Mouse (Mus musculus): ENCODE measurements around the gene Mpzl1. TPM values are rescaled to one million over a fixed set of nuclear protein-coding genes. Genes with fewer than 3 reads are reported as not detected.

Mpzl1 gene
- polyA plus RNA-seq, 2 experiments from 2014 or later = 0.15 to 0.92 TPM

DNA sequence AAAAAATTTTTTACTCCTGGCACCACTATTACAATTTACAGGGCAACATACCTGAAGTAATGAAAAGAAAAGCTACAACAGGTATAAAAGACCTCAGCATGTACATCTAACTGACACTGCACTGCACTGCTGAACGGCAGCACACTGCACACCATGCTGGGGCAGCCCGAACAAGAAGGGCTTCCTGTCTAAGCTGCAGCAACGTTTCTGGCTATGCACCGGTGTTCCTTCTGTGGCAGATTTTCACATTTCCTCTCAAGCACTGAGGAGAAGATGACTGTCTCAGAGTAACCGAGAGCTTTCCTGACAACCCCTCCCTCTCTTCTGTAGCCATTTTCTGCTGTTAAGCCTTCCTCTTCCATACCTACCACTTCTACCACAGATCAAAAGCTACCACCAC, 21.6 kb downstream of the Mpzl1 start:
- ATAC-seq = peak; percentile 12

DNA sequence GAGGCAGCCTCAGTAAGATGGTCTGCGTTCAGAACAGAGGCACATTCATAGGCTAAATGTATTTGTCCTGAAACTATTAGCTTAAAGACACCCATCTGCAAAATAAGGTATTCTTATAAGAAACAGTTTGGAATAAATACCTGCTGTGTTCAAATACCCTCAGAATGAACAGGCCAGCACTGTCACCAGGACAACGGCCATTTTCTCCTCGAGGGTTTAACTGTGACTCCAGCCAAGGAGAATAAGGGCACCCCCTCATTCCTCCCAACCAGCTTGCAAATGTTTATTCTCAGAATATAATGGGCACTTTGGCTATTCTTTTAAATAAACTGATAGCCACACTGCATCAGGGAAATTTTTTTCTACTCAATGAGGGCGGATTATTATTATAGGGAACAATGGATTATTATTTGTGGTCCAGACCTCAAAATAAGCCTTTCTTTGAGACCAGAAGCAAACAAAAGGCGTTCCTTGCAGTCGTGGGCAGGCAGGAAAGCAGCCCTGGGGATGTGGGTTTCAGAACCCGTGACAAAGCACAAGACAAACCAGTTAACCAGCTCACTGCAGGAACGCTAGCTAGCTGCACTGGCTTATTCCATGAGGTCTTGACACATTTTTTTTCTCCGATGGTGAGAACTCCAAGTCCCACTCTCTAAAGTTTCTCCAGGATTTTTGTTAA, 23.9 kb downstream of the Mpzl1 start:
- no peak for ATAC-seq

DNA sequence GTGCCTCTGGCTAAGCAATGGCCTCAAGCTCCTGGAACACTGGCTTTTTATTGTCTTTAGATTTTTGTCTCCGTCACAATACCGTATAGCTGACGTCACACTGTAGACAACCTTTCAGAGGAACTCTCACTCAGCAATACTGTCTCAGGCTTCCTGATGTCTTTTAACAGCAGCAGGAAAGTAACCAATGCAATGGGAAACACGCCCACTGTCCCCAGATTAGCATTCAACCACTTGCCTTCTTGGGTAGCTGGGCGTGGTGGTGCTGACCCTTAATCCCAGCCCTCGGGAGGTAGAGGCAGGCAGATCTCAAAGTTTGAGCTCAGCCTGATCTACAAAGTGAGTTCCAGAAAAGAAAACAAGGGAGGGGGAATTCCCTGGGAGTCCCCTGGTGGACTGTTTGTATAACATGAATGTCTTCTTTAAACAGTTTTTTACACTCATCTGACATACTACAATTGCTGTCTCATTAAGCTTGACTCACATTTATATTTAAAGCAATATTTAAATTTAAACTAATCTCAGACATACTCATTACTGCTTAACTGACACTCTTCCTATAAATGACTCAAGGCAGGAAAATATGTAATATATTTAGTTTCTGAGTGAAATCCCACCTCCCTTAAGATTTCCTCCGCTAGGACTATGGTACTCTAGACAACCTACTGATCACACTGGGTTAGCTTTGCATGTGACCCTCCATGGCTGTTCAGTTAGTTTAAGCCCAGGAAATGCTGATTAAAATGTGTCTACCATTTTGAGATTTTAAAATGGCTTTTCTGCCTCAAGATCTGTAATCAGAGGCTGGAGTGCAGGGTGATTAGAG, 24.6 kb downstream of the Mpzl1 start:
- ATAC-seq = peak; percentile 81

DNA sequence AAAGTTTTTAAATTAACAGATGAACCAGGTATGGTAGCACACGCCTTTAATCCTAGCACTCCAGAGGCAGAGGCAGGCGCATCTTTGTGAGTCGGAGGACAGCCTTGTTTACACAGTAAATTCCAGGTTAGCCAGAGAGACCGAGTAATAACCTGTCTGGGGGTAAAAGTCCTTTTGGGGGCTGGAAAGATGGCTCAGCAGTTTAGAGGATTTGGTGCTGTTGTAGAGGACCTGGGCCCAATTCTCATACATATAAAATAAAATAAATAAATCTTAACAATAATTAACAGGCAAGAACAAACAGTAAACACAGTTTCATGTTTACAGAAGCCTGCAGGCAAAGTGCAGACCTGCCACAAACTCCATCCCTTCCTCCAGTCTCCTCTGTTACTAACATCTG, 25.4 kb downstream of the Mpzl1 start:
- ATAC-seq = no peak

DNA sequence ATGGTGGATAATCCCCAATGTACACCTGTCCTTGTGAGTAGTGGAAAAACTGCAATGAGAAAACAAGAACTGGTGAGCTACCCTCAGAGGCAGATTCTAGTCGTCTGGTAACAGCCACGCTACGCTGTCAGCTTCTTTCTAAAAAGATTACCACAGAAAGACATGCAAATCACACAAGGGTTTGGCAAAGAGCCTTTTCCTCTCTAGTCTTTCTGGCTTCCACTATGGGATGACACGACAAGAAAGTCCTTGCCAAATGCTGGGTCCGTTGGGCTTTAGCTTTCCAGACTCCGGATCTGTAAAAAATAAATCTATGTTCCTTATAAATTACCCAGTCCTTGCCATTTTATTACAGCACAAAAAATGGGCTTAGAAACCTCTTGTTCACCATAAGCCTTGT, 28.6 kb downstream of the Mpzl1 start:
- ATAC-seq = no peak

DNA sequence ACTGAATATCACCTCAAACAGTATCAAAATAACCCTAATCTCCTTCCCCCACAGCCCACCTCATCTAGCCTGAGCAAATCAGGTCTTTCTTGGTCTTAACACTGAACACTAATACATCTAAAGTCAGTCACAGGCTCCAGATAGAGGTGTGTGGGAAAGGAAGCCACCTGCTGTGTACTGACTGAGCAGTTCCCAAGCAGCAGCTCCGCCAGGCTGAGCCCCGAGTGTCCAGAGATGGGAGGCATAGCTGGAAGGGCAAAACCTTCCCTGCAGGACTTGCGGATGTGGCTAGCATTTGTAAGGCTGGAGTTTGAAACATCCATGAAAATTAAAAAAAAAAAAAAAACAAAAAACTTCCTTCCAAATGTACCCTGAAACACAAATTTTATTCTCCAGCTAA, 29.2 kb downstream of the Mpzl1 start:
- ATAC-seq = no peak

DNA sequence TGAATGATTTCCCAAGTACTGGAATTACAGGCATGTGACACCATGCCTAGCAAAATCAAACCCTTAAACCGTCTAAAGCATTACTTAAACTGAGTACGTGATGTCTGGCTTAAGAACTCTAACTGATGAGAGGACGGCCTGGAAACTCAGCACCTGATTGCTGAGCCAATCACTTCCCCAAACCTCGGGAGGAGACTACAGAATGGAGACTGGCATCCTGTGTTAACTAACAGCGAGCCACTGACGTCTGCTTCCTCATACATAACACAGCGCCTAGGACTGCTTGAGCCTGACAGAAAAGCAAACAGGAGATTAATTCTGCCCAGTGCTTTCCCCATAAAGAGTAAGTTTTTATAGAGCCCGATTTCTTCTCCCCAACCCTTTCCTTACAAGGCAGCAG, 30.1 kb downstream of the Mpzl1 start:
- ATAC-seq = no peak

DNA sequence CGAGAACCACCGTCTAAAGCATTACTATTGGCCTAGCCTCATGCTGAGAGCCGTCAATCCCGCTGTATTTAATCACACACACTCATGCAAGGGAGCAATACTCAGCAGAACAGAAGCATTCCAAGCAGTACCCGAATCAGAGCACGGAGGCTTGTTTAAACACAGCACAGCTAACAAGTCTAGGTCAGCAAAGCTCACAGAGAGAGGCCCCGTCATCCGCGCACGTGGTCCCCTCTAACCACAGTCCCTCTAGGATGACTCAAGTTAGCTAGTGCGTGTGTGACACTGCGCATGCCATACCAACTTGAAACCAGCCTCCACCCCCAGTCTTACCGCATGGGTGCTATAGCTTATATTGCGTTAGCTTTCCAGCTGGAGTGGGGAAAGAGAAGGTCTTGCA, 31.1 kb downstream of the Mpzl1 start:
- no peak for ATAC-seq

DNA sequence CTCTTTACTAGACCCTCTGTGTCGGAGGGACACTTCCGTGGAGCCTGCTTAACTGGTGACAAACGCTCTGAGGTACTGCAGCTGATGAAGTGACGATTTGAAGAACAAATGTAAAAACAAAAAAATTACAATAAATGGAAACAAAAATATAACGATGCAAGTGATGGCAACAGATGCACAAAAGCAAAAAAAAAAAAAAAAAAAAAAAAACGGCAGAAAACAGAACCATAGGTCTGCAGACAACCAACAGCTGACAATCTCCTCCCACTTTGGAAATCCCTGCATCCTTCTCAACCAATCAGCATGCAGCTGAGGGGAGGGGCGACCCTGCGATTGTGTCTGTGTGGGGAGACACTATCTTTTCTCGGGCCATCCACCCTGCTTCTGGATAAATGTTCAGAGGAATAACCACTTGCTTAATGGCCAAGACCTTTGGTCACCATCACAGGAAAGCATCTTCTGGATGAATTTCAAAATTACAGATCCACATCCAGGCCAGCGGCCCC, 32.5 kb downstream of the Mpzl1 start:
- ATAC-seq = no peak

DNA sequence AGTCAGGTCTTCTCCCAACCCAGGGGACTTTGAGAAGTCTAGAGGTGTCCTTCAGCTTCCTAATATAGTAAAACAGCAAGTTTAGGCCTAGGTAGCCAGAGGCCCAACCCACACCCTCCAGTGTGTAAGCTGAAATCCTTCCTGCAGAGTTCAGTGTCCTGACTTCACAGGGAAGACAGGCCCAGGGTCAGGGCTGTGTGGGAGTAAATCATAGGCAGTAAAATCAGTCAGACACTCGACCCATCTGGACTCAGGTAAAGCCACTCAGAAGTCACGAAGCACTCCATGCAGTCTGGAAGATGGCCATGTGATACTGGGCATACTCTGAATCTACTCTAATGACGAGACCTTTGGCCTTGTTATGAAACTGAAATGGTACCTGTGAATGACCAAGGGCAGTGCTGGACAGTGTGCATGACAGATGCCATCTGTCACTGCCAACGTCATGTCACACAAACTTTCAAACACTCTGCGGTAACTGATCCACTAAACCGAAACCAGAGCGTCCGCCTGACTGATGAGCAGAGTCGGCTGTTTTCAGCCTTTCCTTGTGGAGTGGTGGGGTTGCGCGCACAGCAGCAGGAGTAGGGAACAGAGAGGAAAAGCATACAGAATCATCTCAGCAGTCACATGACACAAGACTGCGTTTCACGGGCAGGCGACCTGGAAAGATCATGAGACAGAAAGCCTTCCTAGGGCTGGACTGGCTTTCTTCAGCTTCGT, 39.5 kb downstream of the Mpzl1 start:
- ATAC-seq = no peak

DNA sequence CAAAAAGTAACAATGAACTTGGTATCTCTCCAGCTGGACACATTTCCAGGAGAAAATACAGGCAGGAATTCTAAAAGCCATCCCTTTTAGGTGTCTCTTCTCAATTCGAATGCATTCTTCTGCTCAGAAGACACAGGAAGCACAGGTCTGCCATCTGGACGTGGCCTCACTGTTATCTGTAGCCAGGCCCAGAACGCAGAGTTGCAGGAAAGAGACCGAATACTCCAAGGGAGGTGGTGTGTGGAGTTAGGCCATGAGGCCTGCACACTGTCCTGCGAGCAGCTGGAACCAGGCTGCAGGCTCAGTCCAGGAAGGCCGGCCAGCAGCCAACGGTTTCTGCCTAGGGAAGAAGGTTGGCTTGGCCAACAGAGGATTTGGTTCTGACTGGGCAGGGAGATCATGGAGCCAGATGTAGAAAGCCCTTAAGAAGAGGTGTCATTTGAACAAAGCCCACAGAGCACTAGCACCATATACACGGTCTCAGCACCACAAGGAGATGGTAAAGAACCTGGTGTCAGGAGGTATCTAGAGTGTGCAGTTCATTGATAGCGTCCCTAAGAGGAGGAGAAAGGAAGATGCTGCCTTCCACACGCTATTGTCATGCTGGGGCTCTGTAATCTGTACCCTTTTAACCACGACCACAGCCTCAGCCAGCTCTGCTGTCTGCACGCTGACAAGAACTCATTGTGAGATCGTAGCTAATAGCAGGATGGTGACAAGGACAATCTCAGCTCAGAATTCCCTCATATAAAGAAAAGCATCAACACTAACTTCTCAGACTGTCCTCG, 41.8 kb downstream of the Mpzl1 start:
- ATAC-seq = no peak

DNA sequence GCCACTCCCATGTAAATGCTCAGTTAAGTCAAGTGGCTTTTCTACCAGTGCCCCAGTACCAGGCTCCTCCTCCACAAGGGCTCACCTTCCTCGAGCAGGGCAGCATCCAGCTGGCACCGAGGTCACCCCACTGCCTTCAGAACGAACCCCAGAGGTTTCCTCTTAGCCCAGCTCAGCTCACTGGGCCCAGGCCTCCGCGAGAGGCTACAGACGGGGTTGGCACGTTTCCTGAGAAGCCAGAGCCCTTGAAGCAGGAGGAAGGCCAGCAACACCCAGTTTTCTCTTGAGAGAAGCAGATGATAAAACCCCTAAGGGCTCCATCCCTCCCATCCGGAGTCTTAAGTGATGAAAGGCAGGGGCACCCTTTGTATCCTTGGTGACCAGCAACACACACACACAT, 43.6 kb downstream of the Mpzl1 start:
- no peak for ATAC-seq

DNA sequence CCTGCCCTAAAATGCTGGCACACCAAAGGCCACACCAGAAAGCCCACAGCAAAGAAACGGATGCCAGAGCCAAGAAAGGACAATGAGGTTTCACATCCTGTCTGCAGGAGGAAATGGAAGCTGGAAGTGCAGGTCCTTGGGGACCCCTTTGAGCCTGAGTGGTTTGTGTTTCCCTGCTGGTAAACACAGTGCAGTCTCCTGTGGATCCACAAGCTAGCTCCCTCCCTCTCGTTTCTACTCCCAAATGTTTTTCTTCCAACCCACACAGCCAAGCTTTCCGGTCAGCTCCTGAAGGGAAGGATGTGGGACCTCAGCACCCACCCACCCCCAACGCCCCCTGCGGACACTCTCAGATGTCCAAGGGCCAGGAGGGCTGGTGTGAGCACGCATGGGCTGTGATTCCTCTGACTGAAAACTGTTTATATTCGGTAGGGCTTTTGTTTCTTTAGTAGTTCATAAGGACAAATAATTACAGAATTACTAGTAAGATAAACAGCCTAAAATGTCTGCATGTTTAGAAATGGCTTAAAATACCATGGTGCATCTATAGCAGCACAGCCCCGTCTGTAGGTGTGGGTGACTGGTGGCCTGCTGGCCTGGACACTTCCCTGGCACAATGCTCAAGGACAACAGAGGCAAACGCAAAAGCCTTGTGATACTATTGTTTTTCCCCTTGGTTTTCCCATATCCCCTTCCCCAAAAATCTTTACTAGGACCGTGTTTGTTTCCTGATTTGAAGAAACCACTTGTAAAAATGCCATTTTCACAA, 44.9 kb downstream of the Mpzl1 start:
- no peak for ATAC-seq

DNA sequence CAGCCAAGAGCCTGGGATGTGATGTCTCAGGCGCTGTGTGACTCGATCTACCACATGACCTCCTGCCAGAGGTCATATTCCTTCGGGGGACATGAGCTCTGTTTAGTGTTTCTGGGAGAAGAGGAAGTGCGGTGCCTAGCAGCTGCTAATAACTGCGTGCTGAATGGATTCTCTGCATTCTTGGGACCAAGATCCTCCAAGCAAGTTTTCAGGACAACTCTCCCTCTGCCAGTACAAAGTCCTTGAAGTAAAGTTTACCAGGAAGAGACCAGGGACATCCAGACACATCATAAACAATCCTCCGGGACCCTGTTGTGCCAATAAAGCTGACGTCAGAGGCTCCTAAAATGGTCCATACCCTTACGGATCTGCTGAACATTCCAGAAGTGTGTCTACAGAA, 46.5 kb downstream of the Mpzl1 start:
- ATAC-seq = no peak

DNA sequence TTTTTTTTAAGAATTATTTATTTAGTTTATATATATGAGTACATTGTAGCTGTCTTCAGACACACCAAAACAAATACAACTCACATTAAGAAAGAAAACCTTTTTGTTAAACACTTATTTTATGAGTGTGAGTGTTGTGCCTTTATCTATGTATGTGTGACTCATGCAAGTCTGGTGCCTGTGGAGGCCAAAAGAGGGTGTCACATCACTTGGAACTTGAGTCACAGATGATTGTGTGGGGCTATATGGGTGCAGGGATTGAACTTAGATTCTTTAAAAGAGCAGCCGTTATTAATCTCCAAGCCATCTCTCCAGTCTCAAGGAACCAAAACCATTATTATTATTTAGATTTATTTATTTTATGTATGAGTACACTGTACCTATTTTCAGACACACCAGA, 48.0 kb downstream of the Mpzl1 start:
- ATAC-seq = no peak

DNA sequence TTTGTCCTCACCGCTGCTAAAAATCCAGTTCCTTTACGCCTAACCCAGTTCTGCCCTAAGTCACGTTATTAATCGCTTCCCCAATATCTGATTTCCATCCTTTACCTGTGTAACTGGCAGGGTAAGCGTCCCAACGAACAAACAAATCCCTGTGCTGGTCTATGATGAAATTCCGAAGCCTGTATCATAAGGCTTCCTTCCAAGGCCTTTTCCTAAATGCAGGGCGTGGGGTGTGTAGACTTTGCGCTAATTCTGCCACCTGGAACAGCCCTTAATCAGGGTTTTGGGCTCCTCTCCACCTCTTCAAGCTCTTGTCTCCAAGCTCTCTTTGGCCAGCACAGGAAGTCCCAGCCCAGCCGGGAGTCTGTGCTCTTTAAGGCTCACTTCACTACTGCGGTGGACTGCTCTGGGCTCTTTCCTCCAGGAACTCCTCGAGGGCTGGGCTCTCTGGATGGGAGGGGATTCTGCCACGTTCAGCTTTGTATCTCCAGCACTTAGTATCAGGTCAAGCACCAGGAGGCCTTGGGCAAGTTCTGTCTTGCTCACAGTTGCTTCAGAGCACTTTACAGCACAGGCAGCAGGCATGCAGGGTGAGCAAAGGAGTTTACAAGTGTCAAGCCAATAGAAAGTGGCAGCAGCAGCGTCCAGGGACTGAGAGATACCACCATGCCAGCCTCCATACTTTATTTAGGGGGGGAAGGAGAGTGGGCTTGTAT, 48.8 kb downstream of the Mpzl1 start:
- no peak for ATAC-seq

DNA sequence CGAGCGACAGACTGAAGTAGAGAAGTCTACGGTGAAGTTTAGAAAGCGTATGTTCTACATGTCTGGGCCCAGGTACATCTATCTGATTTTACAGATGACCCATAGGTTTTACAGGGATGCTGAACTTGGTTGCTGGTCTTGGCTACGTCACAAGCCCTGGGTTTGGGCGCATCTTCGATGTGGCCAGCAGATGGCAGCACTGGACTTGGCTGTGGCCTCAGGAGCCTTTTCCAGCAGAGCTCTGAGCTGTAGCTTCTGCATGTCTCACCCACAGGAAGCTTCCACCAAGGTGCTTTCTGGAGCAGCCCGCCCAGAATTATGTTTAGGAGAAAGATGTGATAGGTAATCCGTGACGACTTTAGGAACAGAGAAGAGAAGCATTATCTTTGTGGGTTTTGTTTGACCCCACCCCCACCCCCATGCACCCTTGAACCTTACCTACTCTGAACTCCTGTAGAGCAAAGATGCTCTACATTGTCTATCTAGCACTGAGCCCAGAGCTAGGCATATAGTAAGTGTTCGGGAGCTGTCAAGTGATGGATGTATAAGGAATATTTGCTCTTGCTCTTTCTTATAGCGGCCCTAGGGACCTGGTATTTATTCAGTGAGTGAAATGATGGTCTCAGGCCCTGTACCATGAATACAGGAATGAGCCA, 50.7 kb downstream of the Mpzl1 start:
- peak; percentile 98 for ATAC-seq

DNA sequence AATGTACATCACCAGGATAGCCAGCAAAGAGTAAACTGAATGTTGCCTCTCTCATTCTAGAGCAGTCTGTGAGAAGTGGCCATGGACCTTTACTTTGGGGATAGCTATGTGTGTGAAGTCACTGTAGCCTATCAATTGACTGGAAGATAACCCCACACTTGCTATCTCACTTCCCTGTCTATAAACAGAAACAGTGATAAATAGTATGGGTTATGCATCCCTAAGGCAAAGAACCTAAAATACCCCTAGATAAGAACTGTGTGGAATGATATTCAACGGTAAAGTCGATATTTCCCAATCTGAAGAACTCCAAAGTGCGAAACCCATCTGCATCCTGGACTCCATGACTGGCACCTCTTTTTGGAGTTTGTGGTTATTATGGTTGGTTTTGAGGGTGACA, 53.1 kb downstream of the Mpzl1 start:
- no peak for ATAC-seq

DNA sequence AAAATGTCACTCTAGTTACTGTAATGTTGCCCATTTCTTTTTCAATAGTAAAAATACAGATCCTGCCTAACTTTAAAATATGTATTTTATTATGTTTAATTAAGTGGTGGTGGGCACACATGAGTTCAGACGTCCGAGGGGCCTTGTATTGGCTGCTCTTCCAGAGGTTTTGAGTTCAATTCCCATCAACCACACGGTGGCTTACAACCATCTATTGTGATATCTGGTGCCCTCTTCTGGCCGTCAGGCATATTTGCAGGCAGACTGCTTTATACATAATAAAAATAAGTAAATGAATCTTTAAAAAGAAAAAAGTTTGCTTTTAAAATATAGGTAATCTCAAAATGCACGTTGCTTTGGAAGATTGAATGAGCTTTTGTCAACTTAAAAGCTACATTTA, 55.0 kb downstream of the Mpzl1 start:
- ATAC-seq = no peak

DNA sequence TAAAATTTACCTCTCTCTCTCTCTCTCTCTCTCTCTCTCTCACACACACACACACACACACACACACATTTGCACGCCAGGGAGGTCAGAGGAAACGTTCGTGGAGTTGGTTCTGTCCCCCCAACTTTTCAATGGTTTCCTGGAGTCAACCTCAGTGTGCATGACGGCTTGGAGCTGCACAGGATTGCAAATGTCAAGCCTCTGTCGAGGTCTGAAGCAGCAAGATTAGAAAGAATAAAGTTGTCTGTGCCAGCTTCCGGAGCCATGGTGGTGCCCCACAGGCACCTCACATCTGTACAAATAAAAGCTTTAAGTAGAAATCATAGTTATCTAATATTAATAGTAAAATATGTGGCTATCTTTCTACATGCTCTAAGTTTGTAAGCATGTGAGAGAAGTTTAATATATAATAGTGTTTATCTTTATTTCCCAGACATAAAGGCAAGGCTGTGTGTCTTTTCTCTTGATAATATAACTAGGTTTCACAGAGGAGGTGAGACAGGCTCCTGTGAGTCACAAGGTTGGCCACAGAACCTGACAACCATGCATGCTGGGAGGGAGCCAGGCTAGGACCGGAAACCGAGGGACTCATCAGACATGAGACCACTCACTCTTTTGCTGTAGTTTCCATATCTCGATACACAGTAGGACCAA, 57.8 kb downstream of the Mpzl1 start:
- no peak for ATAC-seq

Measured in CD4-positive, CD25-positive, alpha-beta regulatory T cell, adult 4 months (primary cell).